Mouse (Mus musculus): ENCODE results near the gene Ms4a4c. TPM values are rescaled to one million over a fixed set of nuclear protein-coding genes. Genes with fewer than 3 reads are reported as not detected.
"Not testable (repeated sequence)": the region's sequence is repeated elsewhere in the genome, so short reads cannot be mapped to it uniquely, and the experiment has no call there.

Gene Ms4a4c
- polyA plus RNA-seq, 1 experiment from 2014 or later = 0.62 TPM

- no peaks in the 10 kb centered on the region for H3K36me3 ChIP-seq (ENCODE audit: control insufficient read depth, insufficient read depth, low read length)
- no peak for ATAC-seq (ENCODE audit: low read depth)
- H3K9ac ChIP-seq (ENCODE audit: low read length) = no peak overlapping the region
Observed at GRCm38 (mm10) chr19:11435058-11435834, 30.7 kb downstream of the Ms4a4c start.

GRCm38 (mm10) chr19:11443338-11443737 is 38.8 kb downstream of the Ms4a4c start, which contains the start of gene Ms4a4b:
Ms4a4b (plus strand) TSS chr19:11443553.
- ATAC-seq (ENCODE audit: low read depth) = no peak

More at GRCm38 (mm10) chr19:11435058-11435834, 30.7 kb downstream of the Ms4a4c start:
- WGBS = 77% methylated on average over 4 of the region's 4 CpGs
- no peaks in the 10 kb centered on the region for H3K4me1 ChIP-seq (replicated peaks; ENCODE audit: control insufficient read depth, insufficient read depth, low read length)
- no peak overlapping the region for H3K27ac ChIP-seq (ENCODE audit: low read length)
- no peaks in the 10 kb centered on the region for H3K27me3 ChIP-seq (ENCODE audit: control insufficient read depth, insufficient read depth, low read depth, low read length)
- H3K4me3 ChIP-seq (ENCODE audit: low read length) = no peak overlapping the region
- H3K9me3 ChIP-seq (ENCODE audit: control insufficient read depth, low read length) = no peaks in the 10 kb centered on the region
- H3K4me2 ChIP-seq (ENCODE audit: low read depth, low read length) = no peak overlapping the region

GRCm38 (mm10) chr19:11443964-11444363 is 39.4 kb downstream of the Ms4a4c start:
- WGBS = 82% methylated on average over 5 of the region's 5 CpGs

More at GRCm38 (mm10) chr19:11443338-11443737, 38.8 kb downstream of the Ms4a4c start, which contains the start of gene Ms4a4b:
- no peaks in the 10 kb centered on the region for H3K4me1 ChIP-seq (replicated peaks; ENCODE audit: control insufficient read depth, insufficient read depth, low read length)
- no peaks in the 10 kb centered on the region for H3K9me3 ChIP-seq (ENCODE audit: control insufficient read depth, low read length)
- no peak within 1 kb of the TSS for H3K4me3 ChIP-seq (ENCODE audit: low read length)
- H3K27me3 ChIP-seq (ENCODE audit: control insufficient read depth, insufficient read depth, low read depth, low read length) = no peaks in the 10 kb centered on the region
- no peak within 1 kb of the TSS for H3K27ac ChIP-seq (ENCODE audit: low read length)
- no peaks in the 10 kb centered on the region for H3K36me3 ChIP-seq (ENCODE audit: control insufficient read depth, insufficient read depth, low read length)
- H3K9ac ChIP-seq (ENCODE audit: low read length) = no peak within 1 kb of the TSS
- no peak within 1 kb of the TSS for H3K4me2 ChIP-seq (ENCODE audit: low read depth, low read length)

GRCm38 (mm10) chr19:11447238-11447637 is 42.7 kb downstream of the Ms4a4c start:
- ATAC-seq (ENCODE audit: low read depth) = no peak
- WGBS = 74% methylated on average over 2 of the region's 2 CpGs
- H3K27me3 ChIP-seq (ENCODE audit: control insufficient read depth, insufficient read depth, low read depth, low read length) = no peaks in the 10 kb centered on the region
- no peaks in the 10 kb centered on the region for H3K4me1 ChIP-seq (replicated peaks; ENCODE audit: control insufficient read depth, insufficient read depth, low read length)
- no peaks in the 10 kb centered on the region for H3K36me3 ChIP-seq (ENCODE audit: control insufficient read depth, insufficient read depth, low read length)
- no peak overlapping the region for H3K4me3 ChIP-seq (ENCODE audit: low read length)
- H3K9ac ChIP-seq (ENCODE audit: low read length) = no peak overlapping the region
- H3K9me3 ChIP-seq (ENCODE audit: control insufficient read depth, low read length) = no peaks in the 10 kb centered on the region
- no peak overlapping the region for H3K4me2 ChIP-seq (ENCODE audit: low read depth, low read length)
- H3K27ac ChIP-seq (ENCODE audit: low read length) = no peak overlapping the region

More at GRCm38 (mm10) chr19:11443964-11444363, 39.4 kb downstream of the Ms4a4c start:
- no peak overlapping the region for H3K4me3 ChIP-seq (ENCODE audit: low read length)
- no peaks in the 10 kb centered on the region for H3K36me3 ChIP-seq (ENCODE audit: control insufficient read depth, insufficient read depth, low read length)
- H3K27me3 ChIP-seq (ENCODE audit: control insufficient read depth, insufficient read depth, low read depth, low read length) = no peaks in the 10 kb centered on the region
- no peaks in the 10 kb centered on the region for H3K9me3 ChIP-seq (ENCODE audit: control insufficient read depth, low read length)
- H3K9ac ChIP-seq (ENCODE audit: low read length) = no peak overlapping the region
- H3K27ac ChIP-seq (ENCODE audit: low read length) = no peak overlapping the region
- H3K4me1 ChIP-seq (replicated peaks; ENCODE audit: control insufficient read depth, insufficient read depth, low read length) = no peaks in the 10 kb centered on the region
- no peak overlapping the region for H3K4me2 ChIP-seq (ENCODE audit: low read depth, low read length)
- ATAC-seq (ENCODE audit: low read depth) = no peak

- H3K27ac ChIP-seq (ENCODE audit: low read length); H3K9ac ChIP-seq (ENCODE audit: low read length); H3K4me3 ChIP-seq (ENCODE audit: low read length); ATAC-seq (ENCODE audit: low read depth); H3K4me2 ChIP-seq (ENCODE audit: low read depth, low read length); H3K4me1 ChIP-seq (replicated peaks; ENCODE audit: control insufficient read depth, insufficient read depth, low read length); H3K9me3 ChIP-seq (ENCODE audit: control insufficient read depth, low read length); H3K27me3 ChIP-seq (ENCODE audit: control insufficient read depth, insufficient read depth, low read depth, low read length); H3K36me3 ChIP-seq (ENCODE audit: control insufficient read depth, insufficient read depth, low read length): not testable (repeated sequence)
- 76% methylated on average over 2 of the region's 4 CpGs for WGBS
Observed at GRCm38 (mm10) chr19:11459041-11459440, 54.5 kb downstream of the Ms4a4c start.

- not testable (repeated sequence) for H3K9ac ChIP-seq (ENCODE audit: low read length); ATAC-seq (ENCODE audit: low read depth)
- 54% methylated on average over 1 of the region's 1 CpGs for WGBS
Observed at GRCm38 (mm10) chr19:11464795-11465194, 60.2 kb downstream of the Ms4a4c start.

GRCm38 (mm10) chr19:11466471-11466870 is 61.9 kb downstream of the Ms4a4c start:
- Histone ChIP-seq H3K9me3 (ENCODE audit: control insufficient read depth, low read length) (no peaks in the 10 kb centered on the region), H3K4me3 (ENCODE audit: low read length) (no peak overlapping the region), H3K36me3 (ENCODE audit: control insufficient read depth, insufficient read depth, low read length) (no peaks in the 10 kb centered on the region), H3K27me3 (ENCODE audit: control insufficient read depth, insufficient read depth, low read depth, low read length) (no peaks in the 10 kb centered on the region), H3K9ac (ENCODE audit: low read length) (no peak overlapping the region), H3K4me2 (ENCODE audit: low read depth, low read length) (no peak overlapping the region), H3K27ac (ENCODE audit: low read length) (no peak overlapping the region), H3K4me1 (replicated peaks; ENCODE audit: control insufficient read depth, insufficient read depth, low read length) (no peaks in the 10 kb centered on the region)
- WGBS = 39% methylated on average over 5 of the region's 5 CpGs
- ATAC-seq (ENCODE audit: low read depth) = no peak

More at GRCm38 (mm10) chr19:11464795-11465194, 60.2 kb downstream of the Ms4a4c start:
- H3K4me1 ChIP-seq (replicated peaks; ENCODE audit: control insufficient read depth, insufficient read depth, low read length); H3K4me3 ChIP-seq (ENCODE audit: low read length); H3K27ac ChIP-seq (ENCODE audit: low read length); H3K4me2 ChIP-seq (ENCODE audit: low read depth, low read length); H3K27me3 ChIP-seq (ENCODE audit: control insufficient read depth, insufficient read depth, low read depth, low read length); H3K9me3 ChIP-seq (ENCODE audit: control insufficient read depth, low read length); H3K36me3 ChIP-seq (ENCODE audit: control insufficient read depth, insufficient read depth, low read length): not testable (repeated sequence)

GRCm38 (mm10) chr19:11468361-11468760 is 63.8 kb downstream of the Ms4a4c start:
- not testable (repeated sequence) for H3K4me2 ChIP-seq (ENCODE audit: low read depth, low read length); H3K9ac ChIP-seq (ENCODE audit: low read length); H3K4me3 ChIP-seq (ENCODE audit: low read length); H3K27ac ChIP-seq (ENCODE audit: low read length); ATAC-seq (ENCODE audit: low read depth); H3K9me3 ChIP-seq (ENCODE audit: control insufficient read depth, low read length); H3K36me3 ChIP-seq (ENCODE audit: control insufficient read depth, insufficient read depth, low read length); H3K27me3 ChIP-seq (ENCODE audit: control insufficient read depth, insufficient read depth, low read depth, low read length); H3K4me1 ChIP-seq (replicated peaks; ENCODE audit: control insufficient read depth, insufficient read depth, low read length)
- 43% methylated on average over 1 of the region's 1 CpGs for WGBS

GRCm38 (mm10) chr19:11469215-11469614 is 64.6 kb downstream of the Ms4a4c start, which contains the start of gene Ms4a6c:
Ms4a6c (plus strand) TSS chr19:11469366.
- not testable (repeated sequence) for H3K27ac ChIP-seq (ENCODE audit: low read length); H3K4me3 ChIP-seq (ENCODE audit: low read length); H3K4me1 ChIP-seq (replicated peaks; ENCODE audit: control insufficient read depth, insufficient read depth, low read length); H3K27me3 ChIP-seq (ENCODE audit: control insufficient read depth, insufficient read depth, low read depth, low read length); ATAC-seq (ENCODE audit: low read depth); H3K9ac ChIP-seq (ENCODE audit: low read length); H3K4me2 ChIP-seq (ENCODE audit: low read depth, low read length); H3K36me3 ChIP-seq (ENCODE audit: control insufficient read depth, insufficient read depth, low read length); H3K9me3 ChIP-seq (ENCODE audit: control insufficient read depth, low read length)
- WGBS = 75% methylated on average over 4 of the region's 4 CpGs
